Mouse (Mus musculus) embryonic facial prominence, embryonic 14.5 days (tissue): Measurements from ENCODE around the gene Mpv17l2. TPM values are rescaled to one million over a fixed set of nuclear protein-coding genes. Genes with fewer than 3 reads are reported as not detected.

ENCODE experiments used
- ATAC-seq: fragments of 200-750 bp; cut with Nextera tagmentation; 2 replicates; pipeline ENCODE4 v1.8.0; 2017; ENCODE audit warnings: low read depth, moderate number of reproducible peaks, moderate TSS enrichment
- DNase-seq: peaks from one replicate; pipeline ENCODE4 v3.0.0-alpha.2; 2015; ENCODE audit warnings: low spot score
- H3K27ac ChIP-seq: fragments of 300-500 bp; sonication (generic); replicated peaks from 2 replicates; pipeline ENCODE4 v1.5.1; 2014; ENCODE audit warnings: low read depth, mild to moderate bottlenecking, low read length, moderate library complexity
- H3K27me3 ChIP-seq: fragments of 300-500 bp; sonication (generic); replicated peaks from 2 replicates; pipeline ENCODE4 v1.6.1; 2014; ENCODE audit warnings: low read length; ENCODE audit not compliant: control insufficient read depth, insufficient read depth
- H3K36me3 ChIP-seq: fragments of 300-500 bp; sonication (generic); 2 replicates; pipeline ENCODE4 v1.6.1; 2014; ENCODE audit warnings: low read length, mixed read lengths; ENCODE audit not compliant: control insufficient read depth, insufficient read depth
- H3K4me1 ChIP-seq: fragments of 300-500 bp; sonication (generic); 2 replicates; pipeline ENCODE4 v1.6.1; 2014; ENCODE audit warnings: antibody characterized with exemption, low read length; ENCODE audit not compliant: control insufficient read depth, insufficient read depth
- H3K4me2 ChIP-seq: fragments of 300-500 bp; sonication (generic); 2 replicates; pipeline ENCODE4 v1.6.1; 2014; ENCODE audit warnings: low read depth, mild to moderate bottlenecking, low read length, moderate library complexity, mixed read lengths
- H3K4me3 ChIP-seq: fragments of 300-500 bp; sonication (generic); 2 replicates; pipeline ENCODE4 v1.5.1; 2014; ENCODE audit warnings: low read depth, mild to moderate bottlenecking, low read length
- H3K9ac ChIP-seq: fragments of 300-500 bp; sonication (generic); 2 replicates; pipeline ENCODE4 v1.6.1; 2014; ENCODE audit warnings: low read depth, mild to moderate bottlenecking, low read length, moderate library complexity, mixed read lengths
- H3K9me3 ChIP-seq: fragments of 300-500 bp; sonication (generic); 2 replicates; pipeline ENCODE4 v1.6.1; 2016; ENCODE audit warnings: low read length; ENCODE audit not compliant: control insufficient read depth
- WGBS: fragments of 180-500 bp; shearing (Covaris S2); extraction: QIAGEN DNeasy Blood & Tissue Kit; methylation state at CpG from one replicate; pipeline ENCODE4 v1.1.7; 2014; 5-methylcytosine and 5-hydroxymethylcytosine counted together
- polyA plus RNA-seq: library from polyadenylated mRNA; unstranded; fragments of >200 nt; fragmentation: Nextera tagmentation; extraction: Ambion mirVana; gene quantifications from 2 replicates; pipeline ENCODE4 v1.2.1, GENCODE M21; 2014

The Mpv17l2 gene
- 34.2 and 36.5 TPM in 2 replicates for polyA plus RNA-seq

GRCm38 (mm10) chr8:70760775-70761406 is at the start of gene Mpv17l2:
Gene Mpv17l2, minus strand, starts transcription at chr8:70760946.
- ATAC-seq (peak; percentile 97), DNase-seq (peak; percentile 99)
- peak within 1 kb of the TSS; percentile 42; the same call in 1 of the 2 replicates for H3K27ac ChIP-seq
- peak within 1 kb of the TSS; percentile 99 for H3K4me2 ChIP-seq
- H3K4me1 ChIP-seq, result peaks cover 14% of the 10 kb centered on the region
- peak within 1 kb of the TSS; percentile 77 for H3K9ac ChIP-seq
- no peaks in the 10 kb centered on the region for H3K9me3 ChIP-seq
- H3K4me3 ChIP-seq, result peak within 1 kb of the TSS; percentile 69
- H3K36me3 ChIP-seq, result peaks cover 39% of the 10 kb centered on the region
- no peaks in the 10 kb centered on the region for H3K27me3 ChIP-seq
- under 1% methylated on average over 53 of the region's 55 CpGs for WGBS

DNA sequence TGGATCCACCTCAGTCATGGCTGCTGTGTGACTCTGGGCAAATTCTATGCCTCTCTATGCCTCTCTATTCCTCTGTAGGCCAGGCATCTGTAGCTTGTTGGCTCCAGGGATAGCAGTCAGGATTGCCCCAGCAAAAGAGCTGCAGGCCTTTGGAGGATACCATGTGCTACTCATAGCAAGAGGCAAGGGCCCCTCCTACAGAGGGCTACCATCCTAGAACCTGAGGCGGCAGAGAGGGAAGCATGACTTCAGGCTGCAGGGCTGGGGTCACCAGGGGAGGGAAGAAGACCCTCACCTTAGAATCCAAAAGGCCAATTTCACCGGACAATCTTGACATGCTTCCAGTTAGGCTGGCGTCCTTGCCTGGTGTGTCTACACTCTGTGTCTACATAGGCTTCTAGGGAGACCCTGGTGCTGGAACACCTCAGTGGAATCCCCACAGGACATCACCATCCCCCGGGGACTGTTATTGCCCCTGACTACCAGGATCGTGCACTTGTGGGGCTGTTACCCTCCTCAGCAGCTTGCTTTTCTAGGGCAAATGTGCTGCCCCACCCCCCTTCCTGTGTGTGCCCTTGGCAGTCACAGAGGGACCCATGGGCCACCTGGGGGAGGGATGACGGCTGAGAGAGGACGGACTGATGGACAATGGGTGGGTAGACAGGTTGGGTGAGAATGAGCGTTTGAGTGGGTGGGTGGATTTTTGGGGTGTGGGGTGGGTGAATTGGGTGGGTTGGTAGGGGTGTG is 48.4 kb upstream of the Mpv17l2 start:
- 72% methylated on average over 7 of the region's 8 CpGs for WGBS
- Histone ChIP-seq H3K9me3 (no peaks in the 10 kb centered on the region), H3K4me1 (0 out of 2 replicates have a peak, but pooled peaks cover 2% of the 10 kb centered on the region), H3K9ac (no peak overlapping the region), H3K4me2 (no peak overlapping the region), H3K4me3 (no peak overlapping the region), H3K27me3 (peaks cover 4% of the 10 kb centered on the region; the same call in 1 of the 2 replicates), H3K27ac (no peak overlapping the region), H3K36me3 (no peaks in the 10 kb centered on the region)
- DNase-seq (no peak), ATAC-seq (no peak)

- 66% methylated on average over 5 of the region's 5 CpGs for WGBS
- ATAC-seq, result no peak
These were observed 47.5 kb upstream of the Mpv17l2 start, which contains the start of gene Il12rb1 for GRCm38 (mm10) chr8:70808239-70808638. Gene Il12rb1, plus strand, starts transcription at chr8:70808449.

DNA sequence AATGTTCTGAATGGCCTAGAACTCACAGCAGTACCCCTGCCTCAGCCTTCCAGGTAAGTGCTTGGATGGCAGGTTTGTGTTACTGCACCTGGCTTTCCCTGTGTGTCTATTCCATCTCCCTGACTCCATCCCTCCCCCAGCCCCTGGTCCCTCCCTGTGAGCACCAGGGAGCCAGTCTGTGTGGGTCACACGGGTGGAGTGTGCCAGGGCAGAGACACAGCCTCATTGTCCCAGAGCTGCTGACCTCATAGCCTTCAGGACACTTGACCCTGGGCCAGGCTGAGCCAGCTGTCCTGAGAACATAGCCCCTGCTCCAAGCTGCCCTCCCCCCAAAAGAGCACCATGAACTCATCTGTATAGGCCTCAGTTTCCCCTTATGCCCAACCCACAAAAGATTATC is 46.6 kb upstream of the Mpv17l2 start:
- 27% methylated on average over 1 of the region's 1 CpGs for WGBS
- Histone ChIP-seq H3K9ac (no peak overlapping the region), H3K4me1 (0 out of 2 replicates have a peak, but pooled peaks cover 8% of the 10 kb centered on the region), H3K36me3 (no peaks in the 10 kb centered on the region), H3K9me3 (no peaks in the 10 kb centered on the region), H3K4me2 (no peak overlapping the region), H3K27me3 (peaks cover 11% of the 10 kb centered on the region), H3K27ac (no peak overlapping the region), H3K4me3 (no peak overlapping the region)
- DNase-seq (no peak), ATAC-seq (no peak)

More at GRCm38 (mm10) chr8:70808239-70808638, 47.5 kb upstream of the Mpv17l2 start, which contains the start of gene Il12rb1:
- no peak within 1 kb of the TSS for H3K27ac ChIP-seq
- 0 out of 2 replicates have a peak, but pooled peaks cover 8% of the 10 kb centered on the region for H3K4me1 ChIP-seq
- H3K9me3 ChIP-seq, result no peaks in the 10 kb centered on the region
- H3K27me3 ChIP-seq, result peaks cover 11% of the 10 kb centered on the region
- H3K36me3 ChIP-seq, result no peaks in the 10 kb centered on the region
- no peak within 1 kb of the TSS for H3K9ac ChIP-seq
- DNase-seq, result no peak
- no peak within 1 kb of the TSS for H3K4me2 ChIP-seq
- no peak within 1 kb of the TSS for H3K4me3 ChIP-seq

DNA sequence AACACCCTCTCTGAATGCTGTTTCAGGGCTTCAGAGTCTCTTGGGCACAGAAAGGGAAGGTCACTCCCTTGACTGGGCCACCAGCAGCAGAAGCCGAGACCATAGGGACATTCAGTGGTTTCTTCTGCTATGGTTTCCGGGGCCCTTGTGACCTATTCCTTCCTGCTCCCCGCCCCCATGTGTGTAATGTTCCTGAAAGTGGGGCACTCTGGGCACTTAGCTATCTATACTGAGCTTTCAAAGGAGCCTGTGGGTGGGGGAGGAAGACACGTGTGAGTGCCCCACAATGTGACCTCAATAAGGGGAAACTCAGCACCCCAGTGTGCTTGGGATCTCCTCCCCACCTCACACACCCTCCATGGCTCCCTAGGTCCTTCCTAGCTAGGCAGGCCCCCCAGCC is 45.8 kb upstream of the Mpv17l2 start:
- no peak overlapping the region for H3K4me3 ChIP-seq
- DNase-seq, result no peak
- H3K9me3 ChIP-seq, result no peaks in the 10 kb centered on the region
- peaks cover 11% of the 10 kb centered on the region for H3K27me3 ChIP-seq
- ATAC-seq, result no peak
- no peak overlapping the region for H3K27ac ChIP-seq
- H3K9ac ChIP-seq, result no peak overlapping the region
- 68% methylated on average over 4 of the region's 4 CpGs for WGBS
- H3K4me1 ChIP-seq, result 0 out of 2 replicates have a peak, but pooled peaks cover 8% of the 10 kb centered on the region
- H3K4me2 ChIP-seq, result no peak overlapping the region
- H3K36me3 ChIP-seq, result no peaks in the 10 kb centered on the region

- ATAC-seq (peak; percentile 93), DNase-seq (peak; percentile 91)
- 1% methylated on average over 45 of the region's 45 CpGs for WGBS
- Histone ChIP-seq H3K4me1 (0 out of 2 replicates have a peak, but pooled peaks cover 8% of the 10 kb centered on the region), H3K4me3 (peak within 1 kb of the TSS; percentile 44), H3K36me3 (no peaks in the 10 kb centered on the region), H3K27ac (no peak within 1 kb of the TSS), H3K9ac (peak within 1 kb of the TSS; percentile 50), H3K27me3 (peaks cover 20% of the 10 kb centered on the region), H3K4me2 (peak within 1 kb of the TSS; percentile 69), H3K9me3 (no peaks in the 10 kb centered on the region)
These were observed 43.9 kb upstream of the Mpv17l2 start, which contains the start of gene Mast3 for GRCm38 (mm10) chr8:70804481-70805206. Gene Mast3, minus strand, starts transcription at chr8:70805054.

- ATAC-seq, result peak; percentile 27; the same call in 1 of the 2 replicates
- 2% methylated on average over 36 of the region's 47 CpGs for WGBS
- Histone ChIP-seq H3K4me1 (0 out of 2 replicates have a peak, but pooled peaks cover 8% of the 10 kb centered on the region), H3K36me3 (no peaks in the 10 kb centered on the region), H3K4me2 (peak overlapping the region; percentile 69), H3K27ac (no peak overlapping the region), H3K9ac (peak overlapping the region; percentile 50), H3K27me3 (peaks cover 28% of the 10 kb centered on the region), H3K4me3 (peak overlapping the region; percentile 44), H3K9me3 (no peaks in the 10 kb centered on the region)
- DNase-seq, result no peak
These were observed 43.2 kb upstream of the Mpv17l2 start for GRCm38 (mm10) chr8:70803761-70804480.
